Mouse (Mus musculus) small intestine, adult 2 months (tissue): Measurements from ENCODE around the gene Rarg.
A peak's percentile ranks its signal among the peaks of the same experiment; 100 is the strongest.

Experiments used
- CTCF ChIP-seq: fragments of 200-500 bp; IDR thresholded peaks from 2 replicates; pipeline ENCODE4 v1.5.1; 2012; ENCODE audit warnings: low read depth, mild to moderate bottlenecking, control low read depth, inconsistent platforms, low read length, moderate library complexity, mixed read lengths; ENCODE audit not compliant: insufficient replicate concordance, insufficient read length; ENCODE audit errors: extremely low read depth
- POLR2A ChIP-seq: fragments of 200-500 bp; IDR thresholded peaks from 2 replicates; pipeline ENCODE4 v1.6.1; 2012; ENCODE audit warnings: low read depth, mild to moderate bottlenecking, control low read depth, inconsistent platforms, low read length, moderate library complexity

- TF ChIP-seq CTCF (peak; percentile 86), POLR2A (no peak)
Observed at GRCm38 (mm10) chr15:102239260-102239590, 18.1 kb downstream of the Rarg start.
